Mouse (Mus musculus) forebrain, embryonic 13.5 days (tissue): ENCODE data around the gene Cd200r3. TPM values are rescaled to one million over a fixed set of nuclear protein-coding genes. Genes with fewer than 3 reads are reported as not detected.

Experiments used
- ATAC-seq: fragments of 200-750 bp; cut with Nextera tagmentation; 2 replicates; pipeline ENCODE4 v1.8.0; 2017
- H3K27ac ChIP-seq: fragments of 300-500 bp; sonication (generic); 2 replicates; pipeline ENCODE4 v1.5.1; 2015; ENCODE audit warnings: inconsistent platforms, mild to moderate bottlenecking, moderate library complexity
- H3K27me3 ChIP-seq: fragments of 300-500 bp; sonication (generic); 2 replicates; pipeline ENCODE4 v1.6.1; 2015; ENCODE audit warnings: mild to moderate bottlenecking, inconsistent platforms
- H3K36me3 ChIP-seq: fragments of 300-500 bp; sonication (generic); 2 replicates; pipeline ENCODE4 v1.6.1; 2015; ENCODE audit warnings: mild to moderate bottlenecking, inconsistent platforms; ENCODE audit not compliant: poor library complexity, severe bottlenecking
- H3K4me1 ChIP-seq: fragments of 300-500 bp; sonication (generic); 2 replicates; pipeline ENCODE4 v1.6.1; 2015; ENCODE audit warnings: inconsistent platforms
- H3K4me2 ChIP-seq: fragments of 300-500 bp; sonication (generic); 2 replicates; pipeline ENCODE4 v1.6.1; 2015; ENCODE audit warnings: inconsistent platforms, mild to moderate bottlenecking, moderate library complexity
- H3K4me3 ChIP-seq: fragments of 300-500 bp; sonication (generic); 2 replicates; pipeline ENCODE4 v1.5.1; 2015; ENCODE audit warnings: mild to moderate bottlenecking, inconsistent platforms
- H3K9ac ChIP-seq: fragments of 300-500 bp; sonication (generic); 2 replicates; pipeline ENCODE4 v1.6.1; 2015; ENCODE audit warnings: mild to moderate bottlenecking, inconsistent platforms
- H3K9me3 ChIP-seq: fragments of 300-500 bp; sonication (generic); replicated peaks from 2 replicates; pipeline ENCODE4 v1.6.1; 2016; ENCODE audit warnings: inconsistent platforms
- WGBS: fragments of 180-500 bp; shearing (Covaris S2); methylation state at CpG from one replicate; pipeline ENCODE4 v1.1.7; 2015; 5-methylcytosine and 5-hydroxymethylcytosine counted together
- polyA plus RNA-seq: library from polyadenylated mRNA; unstranded; fragments of >200 nt; fragmentation: Nextera tagmentation; extraction: Ambion mirVana; gene quantifications from 2 replicates; pipeline ENCODE4 v1.2.1, GENCODE M21; 2015

Gene Cd200r3
- polyA plus RNA-seq, 1 experiment from 2014 or later: not detected

DNA sequence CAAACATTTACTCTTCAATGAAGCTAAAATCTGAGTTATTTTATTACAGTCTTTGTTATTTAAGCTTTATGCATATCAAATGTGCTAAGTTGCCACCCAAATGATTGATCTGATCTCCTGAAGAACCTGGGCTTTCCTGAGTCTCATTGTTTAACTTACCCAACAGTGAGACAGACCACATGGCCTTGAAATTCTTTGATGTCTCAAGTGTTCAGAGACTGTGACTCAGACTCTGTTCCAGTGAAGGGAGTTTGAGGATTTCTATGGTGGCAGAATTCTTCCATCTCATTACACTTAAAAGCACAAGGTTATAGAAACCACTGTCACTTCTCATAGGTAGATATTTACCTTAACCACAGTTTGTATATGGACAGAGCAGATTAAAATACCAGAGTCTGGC is 32.6 kb downstream of the Cd200r3 start:
- H3K9me3 ChIP-seq: no peaks in the 10 kb centered on the region
- H3K4me3 ChIP-seq: no peak overlapping the region
- no peaks in the 10 kb centered on the region for H3K27me3 ChIP-seq
- no peak overlapping the region for H3K9ac ChIP-seq
- H3K36me3 ChIP-seq: no peaks in the 10 kb centered on the region
- no peak for ATAC-seq
- no peaks in the 10 kb centered on the region for H3K4me1 ChIP-seq
- no peak overlapping the region for H3K4me2 ChIP-seq
- H3K27ac ChIP-seq: no peak overlapping the region

DNA sequence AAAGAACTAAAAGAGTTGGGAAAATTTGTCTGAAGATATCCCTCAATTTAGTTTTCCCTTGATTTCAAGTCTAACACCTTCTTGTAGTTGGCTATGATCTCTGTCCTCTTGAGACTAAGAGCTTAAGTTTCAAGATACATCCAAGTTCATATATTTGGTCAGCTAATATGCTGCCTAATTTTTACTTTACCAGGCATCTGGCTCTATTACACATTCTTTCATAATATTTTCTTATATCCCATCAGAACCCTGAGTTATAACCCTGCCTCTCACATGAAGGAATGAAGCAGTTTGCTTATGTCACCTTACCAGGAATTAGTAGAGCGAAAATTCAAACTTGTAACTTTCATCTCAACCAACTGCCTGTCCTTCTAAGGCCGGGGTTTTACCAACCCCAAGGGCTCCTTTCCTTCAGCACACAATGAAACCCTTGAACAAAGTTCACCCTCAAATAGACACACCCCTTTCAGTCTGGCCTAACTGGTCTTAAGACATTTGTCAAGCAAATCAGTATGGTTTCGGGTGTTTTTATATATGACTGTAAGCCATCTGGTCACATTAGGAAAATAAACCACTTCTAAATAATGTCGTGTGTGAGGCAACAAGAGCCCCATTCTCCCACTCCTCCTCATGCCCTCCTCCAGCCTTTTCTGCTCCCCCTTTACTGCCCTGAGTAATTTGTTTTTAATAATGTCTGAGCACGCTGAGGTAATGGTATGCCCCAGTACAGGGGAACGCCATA is 33.6 kb downstream of the Cd200r3 start:
- WGBS: 45% methylated on average over 6 of the region's 6 CpGs
- ATAC-seq: peak; percentile 45; the same call in 1 of the 2 replicates

DNA sequence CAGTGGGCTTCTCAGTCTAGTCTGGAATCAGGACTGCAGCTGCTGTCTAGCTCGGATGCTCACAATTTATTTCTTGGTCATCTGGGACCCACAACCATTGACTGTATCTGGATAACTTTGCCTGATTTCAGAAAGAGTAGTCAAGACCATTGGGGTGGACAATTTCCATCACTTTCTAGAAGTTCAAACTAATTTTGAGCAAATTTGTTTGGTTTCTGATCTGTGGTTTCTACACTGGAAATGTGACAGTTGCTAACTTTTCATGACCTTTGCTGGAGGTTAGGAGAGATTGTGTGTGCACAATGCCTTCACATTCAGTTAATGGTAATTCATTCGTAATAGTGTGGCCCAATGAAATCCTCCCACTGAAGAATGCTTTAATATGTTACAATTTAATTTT is 34.7 kb downstream of the Cd200r3 start:
- Histone ChIP-seq H3K4me2 (no peak overlapping the region), H3K4me3 (no peak overlapping the region), H3K9ac (no peak overlapping the region), H3K4me1 (no peaks in the 10 kb centered on the region), H3K27ac (no peak overlapping the region), H3K27me3 (no peaks in the 10 kb centered on the region), H3K9me3 (no peaks in the 10 kb centered on the region), H3K36me3 (no peaks in the 10 kb centered on the region)
- no peak for ATAC-seq
- 90% methylated on average over 2 of the region's 2 CpGs for WGBS

More for the DNA sequence above, 33.6 kb downstream of the Cd200r3 start:
- Histone ChIP-seq H3K27me3 (no peaks in the 10 kb centered on the region), H3K9ac (no peak overlapping the region), H3K36me3 (no peaks in the 10 kb centered on the region), H3K4me2 (no peak overlapping the region), H3K27ac (no peak overlapping the region), H3K4me3 (no peak overlapping the region), H3K9me3 (no peaks in the 10 kb centered on the region), H3K4me1 (no peaks in the 10 kb centered on the region)

DNA sequence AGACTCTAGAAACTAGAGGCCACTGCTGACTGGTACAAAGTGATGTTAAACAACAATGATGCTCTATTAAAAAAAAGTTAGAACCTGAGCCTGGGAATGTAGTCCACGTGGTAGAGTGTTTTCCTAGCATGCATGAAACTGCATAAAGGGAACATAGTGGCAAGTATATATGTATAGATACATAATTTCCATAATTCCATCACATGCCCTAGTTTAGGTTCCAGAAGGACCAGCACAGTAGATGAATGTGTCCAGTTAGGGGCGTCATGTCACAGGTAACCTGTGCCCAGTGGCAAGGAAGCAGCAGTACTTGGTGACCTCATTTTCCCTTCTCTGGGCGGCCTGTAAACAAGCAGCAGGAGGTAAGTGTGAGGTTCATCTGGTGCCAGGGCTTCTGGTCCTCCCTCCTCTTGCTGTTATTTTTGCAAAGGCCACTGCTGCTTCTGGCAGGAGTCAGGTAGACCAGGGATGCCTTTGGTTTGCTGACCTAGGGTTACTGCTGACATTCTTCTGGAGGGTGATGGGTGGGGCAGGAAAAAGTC is 35.9 kb downstream of the Cd200r3 start:
- Histone ChIP-seq H3K4me3 (no peak overlapping the region), H3K36me3 (no peaks in the 10 kb centered on the region), H3K4me1 (no peaks in the 10 kb centered on the region), H3K9ac (no peak overlapping the region), H3K27ac (no peak overlapping the region), H3K9me3 (no peaks in the 10 kb centered on the region), H3K4me2 (no peak overlapping the region), H3K27me3 (no peaks in the 10 kb centered on the region)
- no peak for ATAC-seq
- 76% methylated on average over 3 of the region's 3 CpGs for WGBS

DNA sequence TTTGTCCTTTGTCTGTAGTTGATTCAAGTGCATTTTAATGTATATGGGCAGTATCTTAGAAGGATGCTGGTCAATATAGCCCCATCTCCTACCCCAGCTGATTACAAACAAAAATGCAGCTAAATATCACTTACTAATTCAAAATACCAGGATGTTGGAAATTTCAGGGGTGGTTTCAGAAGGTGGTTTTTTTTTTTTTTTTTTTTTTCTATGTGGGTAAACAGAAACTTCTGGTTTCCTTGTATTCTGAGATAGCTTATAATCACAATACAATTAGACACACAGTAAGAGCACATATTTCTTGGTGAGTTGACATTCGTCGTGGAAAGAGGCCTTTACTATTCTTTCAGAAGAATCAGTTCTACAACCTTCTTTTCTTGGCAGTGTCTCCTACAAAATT is 39.5 kb downstream of the Cd200r3 start:
- H3K36me3 ChIP-seq: no peaks in the 10 kb centered on the region
- H3K27ac ChIP-seq: no peak overlapping the region
- no peaks in the 10 kb centered on the region for H3K4me1 ChIP-seq
- no peaks in the 10 kb centered on the region for H3K27me3 ChIP-seq
- no peaks in the 10 kb centered on the region for H3K9me3 ChIP-seq
- no peak overlapping the region for H3K4me3 ChIP-seq
- 92% methylated on average over 2 of the region's 2 CpGs for whole genome bisulfite sequencing
- no peak overlapping the region for H3K4me2 ChIP-seq
- ATAC-seq: no peak
- H3K9ac ChIP-seq: no peak overlapping the region

DNA sequence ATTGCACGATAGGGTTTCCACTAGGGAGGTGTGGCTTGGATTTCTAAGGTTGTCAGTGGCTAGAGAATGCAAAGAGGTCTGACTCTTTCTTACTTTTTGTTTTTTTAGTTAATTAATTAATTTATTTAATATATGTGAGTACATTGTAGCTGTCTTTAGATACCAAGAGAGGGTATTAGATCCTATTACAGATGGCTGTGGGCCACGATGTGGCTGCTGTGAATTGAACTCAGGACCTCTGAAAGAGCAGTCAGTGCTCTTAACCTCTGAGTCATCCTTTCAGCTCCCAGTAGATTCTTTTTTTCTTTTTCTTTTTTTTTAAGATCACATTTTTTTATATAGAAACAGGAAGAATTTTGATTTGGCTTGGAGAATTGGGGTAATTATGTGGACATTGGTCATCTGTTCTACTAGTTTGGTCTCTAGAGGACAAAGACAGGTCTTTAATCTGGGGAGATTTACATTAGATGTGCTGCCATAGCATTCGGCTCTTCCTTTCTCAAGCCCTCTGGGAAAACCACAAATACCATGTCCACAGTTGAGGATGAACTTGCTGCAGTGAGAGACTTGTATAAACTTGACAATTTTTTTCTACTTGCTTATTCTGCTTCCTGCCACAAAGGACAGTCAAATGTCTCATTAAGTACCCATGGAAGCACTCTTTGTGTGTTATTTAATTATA is 40.0 kb downstream of the Cd200r3 start:
- Histone ChIP-seq H3K9ac (no peak overlapping the region), H3K4me3 (no peak overlapping the region), H3K36me3 (no peaks in the 10 kb centered on the region), H3K9me3 (no peaks in the 10 kb centered on the region), H3K27me3 (no peaks in the 10 kb centered on the region), H3K4me1 (no peaks in the 10 kb centered on the region), H3K4me2 (no peak overlapping the region), H3K27ac (no peak overlapping the region)
- ATAC-seq: no peak
- WGBS: 76% methylated on average over 3 of the region's 3 CpGs

DNA sequence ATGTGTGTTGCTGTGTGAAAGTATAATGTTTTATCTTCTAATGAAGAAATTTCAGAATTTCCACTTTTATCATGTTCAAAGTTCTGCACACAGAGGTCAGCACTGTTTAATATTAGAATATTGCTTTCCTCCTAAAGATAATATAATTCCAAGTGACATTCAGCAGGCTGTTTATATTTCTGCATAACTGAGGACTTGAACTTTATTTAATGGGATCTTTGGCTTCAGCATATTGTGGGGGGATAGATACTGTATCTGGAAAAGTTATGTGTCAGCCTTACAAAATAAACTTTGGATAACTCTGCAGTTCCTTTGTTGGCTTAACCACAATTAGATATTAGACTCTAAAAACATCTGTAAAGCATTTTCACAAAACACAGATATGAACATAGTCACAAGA is 40.6 kb downstream of the Cd200r3 start:
- H3K27ac ChIP-seq: no peak overlapping the region
- no peaks in the 10 kb centered on the region for H3K36me3 ChIP-seq
- no peak overlapping the region for H3K4me3 ChIP-seq
- H3K4me1 ChIP-seq: no peaks in the 10 kb centered on the region
- H3K27me3 ChIP-seq: no peaks in the 10 kb centered on the region
- no peak overlapping the region for H3K4me2 ChIP-seq
- ATAC-seq: no peak
- H3K9ac ChIP-seq: no peak overlapping the region
- H3K9me3 ChIP-seq: no peaks in the 10 kb centered on the region

DNA sequence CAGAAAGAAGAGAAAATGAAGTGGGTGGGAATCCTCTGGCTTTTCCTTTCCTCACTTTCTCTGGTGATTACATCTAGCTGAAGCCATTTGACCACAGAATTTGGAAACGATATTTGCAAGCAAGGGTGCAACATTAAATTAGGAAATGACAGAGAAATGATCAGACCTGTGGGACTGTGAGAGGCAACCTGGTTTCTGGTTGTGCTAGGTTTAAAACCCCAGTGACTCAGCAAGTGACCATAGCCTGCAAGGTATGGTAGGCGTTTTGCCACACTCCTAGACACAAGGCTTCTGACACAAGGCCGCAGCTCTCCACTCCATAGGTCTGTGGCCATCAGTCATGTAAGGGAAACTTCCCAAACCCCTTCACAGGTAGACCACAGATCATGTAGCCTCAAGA is 41.4 kb downstream of the Cd200r3 start:
- Histone ChIP-seq H3K36me3 (no peaks in the 10 kb centered on the region), H3K4me3 (no peak overlapping the region), H3K4me1 (no peaks in the 10 kb centered on the region), H3K4me2 (no peak overlapping the region), H3K27me3 (no peaks in the 10 kb centered on the region), H3K9me3 (no peaks in the 10 kb centered on the region), H3K27ac (no peak overlapping the region), H3K9ac (no peak overlapping the region)
- no peak for ATAC-seq
- WGBS: 78% methylated on average over 3 of the region's 3 CpGs

DNA sequence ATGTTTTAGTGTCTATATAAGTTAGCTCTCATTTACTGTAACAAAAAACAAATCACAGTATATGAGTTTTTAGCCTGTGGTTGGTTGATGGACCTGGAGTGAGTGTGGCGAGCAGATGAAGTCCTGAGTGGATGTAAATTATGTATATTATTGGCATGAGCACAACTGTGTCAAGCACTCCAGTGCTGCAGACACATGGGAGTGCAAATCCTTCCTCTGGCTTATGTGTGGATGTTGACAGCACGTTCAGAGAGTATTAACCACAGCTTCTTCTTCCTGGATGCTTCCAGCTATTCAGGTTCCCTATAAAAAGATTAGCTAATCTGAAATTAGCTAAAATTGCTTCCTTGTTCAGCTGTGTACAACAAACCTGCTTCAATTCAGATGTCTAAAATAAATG is 42.6 kb downstream of the Cd200r3 start:
- Histone ChIP-seq H3K4me1 (no peaks in the 10 kb centered on the region), H3K9ac (no peak overlapping the region), H3K36me3 (no peaks in the 10 kb centered on the region), H3K27me3 (no peaks in the 10 kb centered on the region), H3K4me2 (no peak overlapping the region), H3K9me3 (no peaks in the 10 kb centered on the region), H3K4me3 (no peak overlapping the region), H3K27ac (no peak overlapping the region)
- no peak for ATAC-seq
- WGBS: 64% methylated on average over 2 of the region's 2 CpGs

DNA sequence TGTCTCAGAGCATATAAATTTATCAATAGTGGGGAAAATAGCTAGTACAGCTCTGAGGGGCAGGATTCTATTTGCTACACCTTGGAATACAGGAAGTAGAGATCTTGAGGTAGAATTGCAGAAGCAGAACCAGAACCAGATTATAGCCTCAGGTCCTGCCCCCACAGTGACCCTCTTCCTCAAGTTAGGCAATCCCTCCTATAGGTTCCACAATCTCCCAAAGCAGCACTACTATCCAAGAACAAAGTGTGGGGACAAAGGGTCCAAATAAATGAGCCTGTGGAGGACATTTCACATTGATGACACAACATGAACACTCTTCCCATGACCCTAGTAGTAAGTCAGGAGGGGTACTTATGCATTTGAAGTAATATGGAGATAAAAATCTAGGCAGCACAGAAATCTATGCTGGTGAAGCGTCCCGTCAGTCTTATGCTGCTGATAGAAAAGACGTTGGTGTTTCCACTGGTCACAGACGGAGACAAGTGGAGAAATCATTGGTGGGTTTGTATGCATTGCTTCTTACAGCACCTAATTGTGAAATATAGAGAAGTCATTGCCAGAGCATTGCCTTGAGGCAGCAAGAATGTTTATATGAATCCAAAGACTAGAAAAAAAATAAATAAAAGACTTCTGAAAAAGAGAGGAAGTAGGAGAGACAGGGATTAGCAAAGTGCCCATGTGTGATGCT is 45.3 kb downstream of the Cd200r3 start:
- Histone ChIP-seq H3K36me3 (no peaks in the 10 kb centered on the region), H3K4me3 (no peak overlapping the region), H3K9me3 (no peaks in the 10 kb centered on the region), H3K27me3 (no peaks in the 10 kb centered on the region), H3K4me2 (no peak overlapping the region), H3K27ac (no peak overlapping the region), H3K9ac (no peak overlapping the region), H3K4me1 (no peaks in the 10 kb centered on the region)
- WGBS: 93% methylated on average over 4 of the region's 4 CpGs
- ATAC-seq: no peak

DNA sequence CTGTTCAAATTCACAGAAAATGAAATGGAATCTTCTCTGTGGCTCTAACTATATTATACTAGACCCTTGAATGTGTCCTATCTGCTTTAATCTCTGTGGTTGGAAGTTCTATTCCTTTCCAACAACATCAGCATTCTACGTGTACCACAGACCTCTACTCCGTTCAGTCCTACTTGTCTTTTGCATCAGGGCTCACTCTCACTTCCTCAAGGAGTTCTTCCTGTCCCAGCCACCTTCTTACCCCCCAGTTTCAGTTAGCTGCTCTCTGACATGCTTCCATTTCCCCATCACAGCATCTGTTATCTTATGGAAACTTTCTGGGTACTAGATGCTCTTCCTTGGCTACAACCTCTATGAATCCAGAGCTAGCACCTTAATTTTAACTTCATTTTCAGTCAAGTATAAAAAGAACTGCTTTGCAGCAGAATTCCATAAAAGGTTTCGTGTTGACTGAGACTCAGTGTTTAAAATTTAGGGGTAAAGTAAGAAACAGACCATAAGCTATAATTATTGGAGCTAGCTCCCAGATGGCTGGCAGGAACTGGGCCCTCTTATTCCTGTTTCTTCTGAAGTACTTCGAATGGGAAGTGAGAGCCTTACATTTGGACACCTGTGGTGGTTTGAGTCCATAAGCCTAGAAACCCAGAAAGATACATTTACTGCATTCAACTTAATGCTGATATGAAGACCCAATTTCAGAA is 50.0 kb downstream of the Cd200r3 start:
- 89% methylated on average over 4 of the region's 4 CpGs for WGBS
- no peaks in the 10 kb centered on the region for H3K4me1 ChIP-seq
- no peak overlapping the region for H3K4me2 ChIP-seq
- ATAC-seq: no peak
- H3K27ac ChIP-seq: no peak overlapping the region
- no peaks in the 10 kb centered on the region for H3K27me3 ChIP-seq
- no peaks in the 10 kb centered on the region for H3K9me3 ChIP-seq
- no peak overlapping the region for H3K4me3 ChIP-seq
- H3K9ac ChIP-seq: no peak overlapping the region
- no peaks in the 10 kb centered on the region for H3K36me3 ChIP-seq
